18 mouse cellular contexts compared by ENCODE assay signal in genomic region chr3:95684846-95685245, GRCm38 (mm10). TPM values are rescaled to one million over a fixed set of nuclear protein-coding genes. Genes with fewer than 3 reads are reported as not detected.
A peak's percentile ranks its signal among the peaks of the same experiment; 100 is the strongest.
DNase-seq lines count a peak whose midpoint lies in the region; ATAC-seq and TF ChIP-seq lines count a peak whose summit lies in the region.
"Had no signal": no experiment of that assay in that cellular context is flagged by ENCODE, and none has a peak within 500 bp of the region (broad histone marks: within the 10 kb centered on the region; RNA-seq: fewer than 3 reads in every experiment).

No protein-coding gene starts in this region.

- peak; percentile 46 for DNase-seq in gastrocnemius, adult 2 months
- DNase-seq in gastrocnemius, adult 8-10 months (ENCODE audit: low spot score in 2 of 2): no peak
- DNase-seq in lung, embryonic 14.5 days: peak; percentile 6
- no peak for DNase-seq in lung, adult 18-20 months
- no peak for DNase-seq in limb, embryonic 10.5 days (ENCODE audit: low spot score)
- DNase-seq in forebrain, embryonic 14.5 days (ENCODE audit: low spot score): no peak
- DNase-seq: B cell, adult 2 months; cerebellum, adult 9-11 months; kidney, adult 8-10 months; kidney, postnatal 4 days had no signal

- H3K4me1 ChIP-seq in lung, embryonic 14.5 days (ENCODE audit: insufficient read depth): peaks cover 29% of the 10 kb centered on the region
- H3K4me1 ChIP-seq in limb, embryonic 10.5 days: peaks cover 82% of the 10 kb centered on the region
- H3K4me1 ChIP-seq in forebrain, embryonic 14.5 days (ENCODE audit: control insufficient read depth, insufficient read depth, low read length): peaks cover 10% of the 10 kb centered on the region

- H3K27ac ChIP-seq in gastrocnemius, adult 2 months: peak overlapping the region; percentile 61
- H3K27ac ChIP-seq in lung, embryonic 14.5 days (ENCODE audit: low read depth): no peak overlapping the region
- H3K27ac ChIP-seq in limb, embryonic 10.5 days: 0 out of 2 replicates have a peak overlapping the region, but pooled peaks have one; percentile 39
- no peak overlapping the region for H3K27ac ChIP-seq in forebrain, embryonic 14.5 days (ENCODE audit: low read depth, low read length)
- H3K27ac ChIP-seq: forebrain, embryonic 13.5 days; liver, embryonic 15.5 days; macrophage; stomach, embryonic 15.5 days had no signal

- H3K9ac ChIP-seq in lung, embryonic 14.5 days: no peak overlapping the region
- H3K9ac ChIP-seq in forebrain, embryonic 14.5 days (ENCODE audit: low read length): no peak overlapping the region
- H3K9ac ChIP-seq: forebrain, embryonic 13.5 days; liver, embryonic 15.5 days; stomach, embryonic 15.5 days had no signal

- 36% methylated on average over 5 of the region's 8 CpGs for WGBS in lung, embryonic 14.5 days
- WGBS in limb, embryonic 10.5 days: 50% methylated on average over 6 of the region's 8 CpGs
- WGBS in forebrain, embryonic 14.5 days: 81% methylated on average over 5 of the region's 8 CpGs

- H3K27me3 ChIP-seq in lung, embryonic 14.5 days (ENCODE audit: insufficient read depth, low read length): no peaks in the 10 kb centered on the region
- H3K27me3 ChIP-seq in limb, embryonic 10.5 days (ENCODE audit: low read depth, poor library complexity, severe bottlenecking): peaks cover 40% of the 10 kb centered on the region
- H3K27me3 ChIP-seq in forebrain, embryonic 14.5 days (replicated peaks; ENCODE audit: control insufficient read depth, insufficient read depth, low read length): no peaks in the 10 kb centered on the region
- H3K27me3 ChIP-seq: stomach, embryonic 15.5 days had no signal

- no peaks in the 10 kb centered on the region for H3K36me3 ChIP-seq in lung, embryonic 14.5 days (ENCODE audit: insufficient read depth)
- H3K36me3 ChIP-seq in limb, embryonic 10.5 days: no peaks in the 10 kb centered on the region
- H3K36me3 ChIP-seq in forebrain, embryonic 14.5 days (ENCODE audit: control insufficient read depth, insufficient read depth, low read length): no peaks in the 10 kb centered on the region
- H3K36me3 ChIP-seq: liver, embryonic 15.5 days; stomach, embryonic 15.5 days had no signal

- H3K4me2 ChIP-seq in lung, embryonic 14.5 days: no peak overlapping the region
- H3K4me2 ChIP-seq in forebrain, embryonic 14.5 days (ENCODE audit: low read length): no peak overlapping the region
- H3K4me2 ChIP-seq: forebrain, embryonic 13.5 days; liver, embryonic 15.5 days; stomach, embryonic 15.5 days had no signal

- no peak for ATAC-seq in lung, embryonic 14.5 days (ENCODE audit: insufficient read depth)
- peak; percentile 65 for ATAC-seq in granulocyte monocyte progenitor cell, adult 5-6 weeks (replicated peaks; ENCODE audit: poor library complexity, severe bottlenecking)
- no peak for ATAC-seq in forebrain, embryonic 14.5 days
- no peak for ATAC-seq in CD4-positive, CD25-positive, alpha-beta regulatory T cell, adult 4 months
- ATAC-seq: forebrain, embryonic 13.5 days; midbrain, embryonic 16.5 days had no signal

- H3K4me3 ChIP-seq in gastrocnemius, adult 2 months: peak overlapping the region; percentile 3
- H3K4me3 ChIP-seq in lung, embryonic 14.5 days (ENCODE audit: low read depth, low read length): no peak overlapping the region
- H3K4me3 ChIP-seq in limb, embryonic 10.5 days: no peak overlapping the region
- H3K4me3 ChIP-seq in forebrain, embryonic 14.5 days (ENCODE audit: low read depth, low read length): no peak overlapping the region
- H3K4me3 ChIP-seq: forebrain, embryonic 13.5 days; liver, embryonic 15.5 days; stomach, embryonic 15.5 days had no signal

- intact Hi-C loops in gastrocnemius, adult 2 months (cut with DNase I): no loop called here

- no peak for TF ChIP-seq CTCF in gastrocnemius, adult 2 months (IDR thresholded peaks at IDR 0.05)
- TF ChIP-seq CTCF in lung, embryonic 14.5 days (IDR thresholded peaks at IDR 0.05; ENCODE audit: low read depth): no peak

- H3K9me3 ChIP-seq in lung, embryonic 14.5 days (ENCODE audit: low read depth, low read length): no peaks in the 10 kb centered on the region
- no peaks in the 10 kb centered on the region for H3K9me3 ChIP-seq in limb, embryonic 10.5 days (replicated peaks)
- H3K9me3 ChIP-seq in forebrain, embryonic 14.5 days (replicated peaks; ENCODE audit: control insufficient read depth, low read length): no peaks in the 10 kb centered on the region
- H3K9me3 ChIP-seq: forebrain, embryonic 13.5 days; liver, embryonic 15.5 days; stomach, embryonic 15.5 days had no signal

RNA-seq across cellular contexts. Expression of gene Adamtsl4, which starts 2.9 kb away (rescaled TPM):
- 10 to 100 TPM; 17.2 to 32.0 TPM for total RNA-seq in gastrocnemius, adult 2 months (2021)
- 10 to 100 TPM; 13.8 to 23.4 (median 18.2) TPM for total RNA-seq in gastrocnemius, adult 8-10 months (2022)
- polyA plus RNA-seq in lung, embryonic 14.5 days (2014; fragmentation: Nextera tagmentation; extraction: Ambion mirVana): 1.6 and 4.0 TPM in 2 replicates
- 0.23 and 1.4 TPM in 2 replicates for total RNA-seq in granulocyte monocyte progenitor cell, adult 5-6 weeks (2014; fragmentation: Nextera tagmentation)
- total RNA-seq in granulocyte monocyte progenitor cell, adult 5-6 weeks (2017): 0.17 TPM in 1 of 2 replicates, not detected in the other
- 0.63 and 0.77 TPM in 2 replicates for polyA plus RNA-seq in limb, embryonic 10.5 days (2016; fragmentation: Nextera tagmentation; extraction: Ambion mirVana)
- polyA plus RNA-seq in forebrain, embryonic 14.5 days (2014; fragmentation: Nextera tagmentation; extraction: Ambion mirVana): 0.13 and 0.72 TPM in 2 replicates
- 1 to 10 TPM; 2.3 to 5.2 TPM for polyA plus RNA-seq in CD4-positive, CD25-positive, alpha-beta regulatory T cell, adult 4 months (2017; shearing (Covaris generic))
- total RNA-seq: hematopoietic stem cell, adult 5-6 weeks had no signal

RNA-seq across cellular contexts. Expression of gene Mcl1, which starts 26.3 kb away (rescaled TPM):
- total RNA-seq in gastrocnemius, adult 2 months (2021): 100 to 1,000 TPM; 110 to 123 TPM
- total RNA-seq in gastrocnemius, adult 8-10 months (2022): 100 to 1,000 TPM in 3 of 4 experiments, 10 to 100 TPM in 1; 95.7 to 113 (median 106) TPM
- polyA plus RNA-seq in lung, embryonic 14.5 days (2014; fragmentation: Nextera tagmentation; extraction: Ambion mirVana): 82.3 and 83.2 TPM in 2 replicates
- 88.5 and 94.4 TPM in 2 replicates for total RNA-seq in granulocyte monocyte progenitor cell, adult 5-6 weeks (2014; fragmentation: Nextera tagmentation)
- total RNA-seq in granulocyte monocyte progenitor cell, adult 5-6 weeks (2017): 123 and 124 TPM in 2 replicates
- 49.7 and 52.1 TPM in 2 replicates for polyA plus RNA-seq in limb, embryonic 10.5 days (2016; fragmentation: Nextera tagmentation; extraction: Ambion mirVana)
- 50.3 and 50.8 TPM in 2 replicates for polyA plus RNA-seq in forebrain, embryonic 14.5 days (2014; fragmentation: Nextera tagmentation; extraction: Ambion mirVana)
- polyA plus RNA-seq in CD4-positive, CD25-positive, alpha-beta regulatory T cell, adult 4 months (2017; shearing (Covaris generic)): 10 to 100 TPM; 61.0 to 96.6 TPM

RNA-seq across cellular contexts. Expression of gene Ecm1, which starts 54.5 kb away (rescaled TPM):
- 10 to 100 TPM; 18.0 to 23.0 TPM for total RNA-seq in gastrocnemius, adult 2 months (2021)
- 10 to 100 TPM in 2 of 4 experiments, 1 to 10 TPM in 2; 6.0 to 16.6 (median 12.2) TPM for total RNA-seq in gastrocnemius, adult 8-10 months (2022)
- 23.5 and 27.7 TPM in 2 replicates for polyA plus RNA-seq in lung, embryonic 14.5 days (2014; fragmentation: Nextera tagmentation; extraction: Ambion mirVana)
- 5.6 and 10.4 TPM in 2 replicates for total RNA-seq in granulocyte monocyte progenitor cell, adult 5-6 weeks (2014; fragmentation: Nextera tagmentation)
- 0.30 TPM in 1 of 2 replicates, not detected in the other for total RNA-seq in granulocyte monocyte progenitor cell, adult 5-6 weeks (2017)
- polyA plus RNA-seq in limb, embryonic 10.5 days (2016; fragmentation: Nextera tagmentation; extraction: Ambion mirVana): 7.5 and 11.1 TPM in 2 replicates
- polyA plus RNA-seq in forebrain, embryonic 14.5 days (2014; fragmentation: Nextera tagmentation; extraction: Ambion mirVana): 6.6 and 9.0 TPM in 2 replicates
- 100 to 1,000 TPM; 203 to 284 TPM for polyA plus RNA-seq in CD4-positive, CD25-positive, alpha-beta regulatory T cell, adult 4 months (2017; shearing (Covaris generic))

Comparison
In these comparisons a context has a peak if more than half of its experiments do, and no peak if none do; other contexts are left out.
1. DNase-seq: peak in gastrocnemius, adult 2 months (single experiment) and lung, embryonic 14.5 days (single experiment); none in gastrocnemius, adult 8-10 months (0 of 2), lung, adult 18-20 months (0 of 2), limb, embryonic 10.5 days (single experiment) and forebrain, embryonic 14.5 days (single experiment).
2. H3K27ac ChIP-seq: peak in gastrocnemius, adult 2 months (single experiment) and limb, embryonic 10.5 days (single experiment); none in lung, embryonic 14.5 days (single experiment) and forebrain, embryonic 14.5 days (single experiment).